In the genomic region with DNA sequence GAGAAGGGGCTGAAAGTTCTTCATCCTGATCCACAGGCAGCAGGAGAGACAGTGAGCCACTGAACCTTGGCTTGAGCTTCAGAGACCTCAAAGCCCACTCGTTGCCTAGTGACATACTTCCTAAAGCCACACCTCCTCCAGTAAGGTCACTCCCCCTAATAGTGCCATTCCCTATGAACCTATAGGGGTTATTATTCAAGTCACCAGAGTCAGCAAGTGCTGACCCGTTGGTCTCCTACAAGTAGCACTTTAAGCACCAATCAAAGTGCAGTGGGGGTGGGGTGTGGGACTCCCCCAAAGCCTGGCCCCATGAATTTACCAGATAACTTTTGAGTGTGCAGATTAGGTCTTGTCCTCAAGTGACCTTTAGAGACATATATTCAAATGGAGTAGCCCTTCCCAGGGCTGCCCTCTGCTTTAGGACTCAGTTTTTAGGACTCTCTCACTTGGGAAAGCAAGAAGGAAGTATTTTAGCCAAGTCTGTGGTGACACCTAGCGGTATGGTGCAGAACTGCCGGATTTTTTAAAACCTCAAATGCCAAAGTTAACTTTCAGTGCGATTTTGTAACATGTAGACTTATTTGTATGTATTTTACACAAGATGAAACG, we compare ENCODE assay signal across 8 mouse cellular contexts. TPM values are rescaled to one million over a fixed set of nuclear protein-coding genes. Genes with fewer than 3 reads are reported as not detected.
A peak's percentile ranks its signal among the peaks of the same experiment; 100 is the strongest.
DNase-seq lines count a peak whose midpoint lies in the region; ATAC-seq and TF ChIP-seq lines count a peak whose summit lies in the region.

A gene (minus strand): TSS at position 51 of the 609 bp plus-strand sequence.

- ATAC-seq in embryonic facial prominence, embryonic 14.5 days (ENCODE audit: low read depth), result peak; percentile 44; the same call in 1 of the 2 replicates
- no peak for ATAC-seq in heart, embryonic 11.5 days (replicated peaks; ENCODE audit: insufficient number of reproducible peaks, low FRiP score, low TSS enrichment)
- ATAC-seq in kidney, embryonic 16.5 days (ENCODE audit: low FRiP score, low TSS enrichment), result peak; percentile 44
- no peak for ATAC-seq in liver, embryonic 11.5 days (replicated peaks; ENCODE audit: low FRiP score)

- H3K27me3 ChIP-seq in CH12.LX (replicated peaks), result peaks cover 43% of the 10 kb centered on the region
- no peaks in the 10 kb centered on the region for H3K27me3 ChIP-seq in embryonic facial prominence, embryonic 14.5 days (replicated peaks; ENCODE audit: control insufficient read depth, insufficient read depth, low read length)
- H3K27me3 ChIP-seq in heart, embryonic 11.5 days (ENCODE audit: control insufficient read depth, insufficient read depth, low read length), result no peaks in the 10 kb centered on the region
- H3K27me3 ChIP-seq in kidney, embryonic 16.5 days (ENCODE audit: insufficient read depth, low read length), result no peaks in the 10 kb centered on the region
- H3K27me3 ChIP-seq in liver, embryonic 11.5 days (replicated peaks; ENCODE audit: control insufficient read depth, insufficient read depth, low read length), result no peaks in the 10 kb centered on the region

- TF ChIP-seq EP300 in CH12.LX (IDR thresholded peaks at IDR 0.05; ENCODE audit: low read length), result no peak

- H3K79me2 ChIP-seq in CH12.LX (replicated peaks; ENCODE audit: control insufficient read depth, extremely low read depth, insufficient read depth, poor library complexity, severe bottlenecking), result no peaks in the 10 kb centered on the region

- peak; percentile 83 to 96 for TF ChIP-seq CTCF in CH12.LX (conservative IDR thresholded peaks at IDR 0.05 in 1 of 2, IDR thresholded peaks at IDR 0.05 in 1 of 2; ENCODE audit: low read depth in 2 of 2, low read length in 2 of 2)

- in situ Hi-C loops in CH12.LX (cut with MboI; ENCODE audit: low pct_ligation_motif_present, low pct_unique_long_range_greater_than_20kb, low sequenced_read_pairs), result loop anchor here (5.0 to 25.0 kb wide), 4 partner anchors 107 to 434 kb away; a partner anchor contains a TSS

- no peak for TF ChIP-seq POLR2A in CH12.LX (IDR thresholded peaks at IDR 0.05; ENCODE audit: low read depth, low read length)

- dilution Hi-C loops in CH12.LX (cut with MboI; ENCODE audit: extremely low pct_ligation_motif_present, extremely low pct_unique_long_range_greater_than_20kb, low sequenced_read_pairs), result no loop called here

- H3K4me3 ChIP-seq in CH12.LX (replicated peaks in 1 of 3; ENCODE audit: low read depth in 2 of 3, low read length in 2 of 3, poor library complexity in 1 of 3), result no peak within 1 kb of the TSS
- H3K4me3 ChIP-seq in embryonic facial prominence, embryonic 14.5 days (ENCODE audit: low read depth, low read length), result no peak within 1 kb of the TSS
- no peak within 1 kb of the TSS for H3K4me3 ChIP-seq in heart, embryonic 11.5 days (ENCODE audit: low read depth, low read length)
- no peak within 1 kb of the TSS for H3K4me3 ChIP-seq in kidney, embryonic 16.5 days (ENCODE audit: low read length)
- no peak within 1 kb of the TSS for H3K4me3 ChIP-seq in liver, embryonic 11.5 days (ENCODE audit: low read depth, low read length)

- peak; percentile 97 for TF ChIP-seq RAD21 in CH12.LX (IDR thresholded peaks at IDR 0.05; ENCODE audit: low read depth, low read length)

- peak; percentile 41 for DNase-seq in CH12.LX (ENCODE audit: extremely low read depth)
- DNase-seq in adrenal gland, adult 18-20 months (ENCODE audit: low spot score in 2 of 2), result peak; percentile 40 to 62
- peak; percentile 65 for DNase-seq in embryonic facial prominence, embryonic 14.5 days (ENCODE audit: low spot score)
- no peak for DNase-seq in liver, embryonic 11.5 days (ENCODE audit: low spot score)
- peak; percentile 79 for DNase-seq in naive thymus-derived CD4-positive, alpha-beta T cell, adult 2 months (ENCODE audit: low read depth)
- DNase-seq in urinary bladder, adult 18-20 months (ENCODE audit: low spot score in 2 of 2), result no peak

- H3K9ac ChIP-seq in CH12.LX (ENCODE audit: insufficient read depth, low read depth), result no peak within 1 kb of the TSS
- H3K9ac ChIP-seq in embryonic facial prominence, embryonic 14.5 days (ENCODE audit: low read depth, low read length), result no peak within 1 kb of the TSS
- no peak within 1 kb of the TSS for H3K9ac ChIP-seq in heart, embryonic 11.5 days (ENCODE audit: low read depth, low read length)
- H3K9ac ChIP-seq in kidney, embryonic 16.5 days (replicated peaks; ENCODE audit: low read length), result no peak within 1 kb of the TSS
- H3K9ac ChIP-seq in liver, embryonic 11.5 days (ENCODE audit: low read depth, low read length), result no peak within 1 kb of the TSS

- no peak within 1 kb of the TSS for H3K27ac ChIP-seq in CH12.LX (ENCODE audit: insufficient read depth, low read depth)
- H3K27ac ChIP-seq in embryonic facial prominence, embryonic 14.5 days (replicated peaks; ENCODE audit: low read depth, low read length), result no peak within 1 kb of the TSS
- no peak within 1 kb of the TSS for H3K27ac ChIP-seq in heart, embryonic 11.5 days (ENCODE audit: low read depth, low read length)
- H3K27ac ChIP-seq in kidney, embryonic 16.5 days (ENCODE audit: low read length), result no peak within 1 kb of the TSS
- no peak within 1 kb of the TSS for H3K27ac ChIP-seq in liver, embryonic 11.5 days (ENCODE audit: low read depth, low read length)

- H3K4me2 ChIP-seq in CH12.LX (ENCODE audit: insufficient read depth, low read depth, poor library complexity, severe bottlenecking), result no peak within 1 kb of the TSS
- no peak within 1 kb of the TSS for H3K4me2 ChIP-seq in embryonic facial prominence, embryonic 14.5 days (ENCODE audit: low read depth, low read length)
- H3K4me2 ChIP-seq in heart, embryonic 11.5 days, result no peak within 1 kb of the TSS
- H3K4me2 ChIP-seq in kidney, embryonic 16.5 days (replicated peaks; ENCODE audit: low read depth, low read length), result no peak within 1 kb of the TSS
- H3K4me2 ChIP-seq in liver, embryonic 11.5 days, result no peak within 1 kb of the TSS

- peaks cover 0 to 4% of the 10 kb centered on the region in 2 experiments; a peak in 1 of 4 replicates for H3K4me1 ChIP-seq in CH12.LX (ENCODE audit: control insufficient read depth in 1 of 2, insufficient read depth in 2 of 2)
- H3K4me1 ChIP-seq in embryonic facial prominence, embryonic 14.5 days (ENCODE audit: control insufficient read depth, insufficient read depth, low read length), result peaks cover 6% of the 10 kb centered on the region; the same call in 1 of the 2 replicates
- H3K4me1 ChIP-seq in heart, embryonic 11.5 days (ENCODE audit: control insufficient read depth, insufficient read depth, low read length), result 0 out of 2 replicates have a peak, but pooled peaks cover 3% of the 10 kb centered on the region
- H3K4me1 ChIP-seq in kidney, embryonic 16.5 days (ENCODE audit: insufficient read depth, low read length), result peaks cover 7% of the 10 kb centered on the region
- peaks cover 9% of the 10 kb centered on the region for H3K4me1 ChIP-seq in liver, embryonic 11.5 days (replicated peaks; ENCODE audit: control insufficient read depth, insufficient read depth, low read length)

- no peaks in the 10 kb centered on the region for H3K9me3 ChIP-seq in CH12.LX (replicated peaks; ENCODE audit: low read length)
- no peaks in the 10 kb centered on the region for H3K9me3 ChIP-seq in embryonic facial prominence, embryonic 14.5 days (ENCODE audit: control insufficient read depth, low read length)
- no peaks in the 10 kb centered on the region for H3K9me3 ChIP-seq in heart, embryonic 11.5 days (replicated peaks; ENCODE audit: control insufficient read depth, low read length)
- no peaks in the 10 kb centered on the region for H3K9me3 ChIP-seq in kidney, embryonic 16.5 days (ENCODE audit: low read length)
- no peaks in the 10 kb centered on the region for H3K9me3 ChIP-seq in liver, embryonic 11.5 days (ENCODE audit: control insufficient read depth, low read length)

- no peaks in the 10 kb centered on the region for H3K36me3 ChIP-seq in CH12.LX (replicated peaks in 1 of 2; ENCODE audit: control insufficient read depth in 1 of 2, insufficient read depth in 1 of 2, low read length in 1 of 2)
- no peaks in the 10 kb centered on the region for H3K36me3 ChIP-seq in embryonic facial prominence, embryonic 14.5 days (ENCODE audit: control insufficient read depth, insufficient read depth, low read length)
- no peaks in the 10 kb centered on the region for H3K36me3 ChIP-seq in heart, embryonic 11.5 days (ENCODE audit: control insufficient read depth, insufficient read depth, low read length)
- H3K36me3 ChIP-seq in kidney, embryonic 16.5 days (ENCODE audit: insufficient read depth, low read length), result no peaks in the 10 kb centered on the region
- no peaks in the 10 kb centered on the region for H3K36me3 ChIP-seq in liver, embryonic 11.5 days (ENCODE audit: control insufficient read depth, insufficient read depth, low read length)

- WGBS in embryonic facial prominence, embryonic 14.5 days, result 7% methylated on average over 6 of the region's 6 CpGs
- 11% methylated on average over 6 of the region's 6 CpGs for WGBS in heart, embryonic 11.5 days (ENCODE audit: insufficient replicate concordance)
- WGBS in kidney, embryonic 16.5 days, result 7% methylated on average over 6 of the region's 6 CpGs
- 18% methylated on average over 6 of the region's 6 CpGs for WGBS in liver, embryonic 11.5 days

TF ChIP-seq in CH12.LX, 34 proteins besides CTCF, POLR2A, EP300 and RAD21 (continues in another document):
- no peak for TF ChIP-seq MYC (IDR thresholded peaks at IDR 0.05; ENCODE audit: low read depth, low read length)
- TF ChIP-seq TBP (conservative IDR thresholded peaks at IDR 0.05; ENCODE audit: low read depth, low read length), result no peak
- TF ChIP-seq ZKSCAN1 (IDR thresholded peaks at IDR 0.05; ENCODE audit: borderline replicate concordance, low read depth, low read length), result no peak
- no peak for TF ChIP-seq BHLHE40 (IDR thresholded peaks at IDR 0.05; ENCODE audit: low read depth, low read length)
- TF ChIP-seq GABPA (IDR thresholded peaks at IDR 0.05; ENCODE audit: insufficient replicate concordance, low read depth, low read length), result no peak
- no peak for TF ChIP-seq MAX (IDR thresholded peaks at IDR 0.05; ENCODE audit: low read length)
- no peak; the same call in 1 of the 2 replicates for TF ChIP-seq IRF4 (IDR thresholded peaks at IDR 0.05; ENCODE audit: low read depth, low read length)
- TF ChIP-seq CHD2 (IDR thresholded peaks at IDR 0.05; ENCODE audit: low read length), result no peak
- TF ChIP-seq MAFK (IDR thresholded peaks at IDR 0.05; ENCODE audit: insufficient replicate concordance, low read length), result no peak
- no peak for TF ChIP-seq ZNF384 (IDR thresholded peaks at IDR 0.05; ENCODE audit: low read depth, low read length)

RNA-seq across cellular contexts. Expression of the gene that starts here (rescaled TPM):
- total RNA-seq in CH12.LX (2012; rRNA removed), result 10.7 and 14.0 TPM in 2 replicates
- total RNA-seq in CH12.LX (2014; rRNA removed), result 15.3 and 16.0 TPM in 2 replicates
- 18.9 and 19.3 TPM in 2 replicates for polyA plus RNA-seq in CH12.LX (2012; ENCODE audit: insufficient read length, low read depth)
- 100 to 1,000 TPM in 1 of 2 experiments, 10 to 100 TPM in 1; 87.1 to 101 TPM for total RNA-seq in adrenal gland, adult 18-20 months (2021)
- 64.6 and 66.7 TPM in 2 replicates for polyA plus RNA-seq in embryonic facial prominence, embryonic 14.5 days (2014; fragmentation: Nextera tagmentation; extraction: Ambion mirVana)
- polyA plus RNA-seq in heart, embryonic 11.5 days (2014; fragmentation: Nextera tagmentation; extraction: Ambion mirVana), result 36.5 and 42.1 TPM in 2 replicates
- polyA plus RNA-seq in kidney, embryonic 16.5 days (2015; fragmentation: Nextera tagmentation; extraction: Ambion mirVana), result 55.8 and 60.8 TPM in 2 replicates
- 25.9 and 26.2 TPM in 2 replicates for polyA plus RNA-seq in liver, embryonic 11.5 days (2014; fragmentation: Nextera tagmentation; extraction: Ambion mirVana)

Comparison
In these comparisons a context has a peak if more than half of its experiments do, and no peak if none do; other contexts are left out.
1. RNA of the gene that starts here (total RNA-seq): 87.1 to 101 TPM in adrenal gland, adult 18-20 months; 10.7 to 16.0 TPM in CH12.LX; every median in the first group is over 4 times any median in the second.
2. DNase-seq: peak in CH12.LX (single experiment), adrenal gland, adult 18-20 months (2 of 2), embryonic facial prominence, embryonic 14.5 days (single experiment) and naive thymus-derived CD4-positive, alpha-beta T cell, adult 2 months (single experiment); none in liver, embryonic 11.5 days (single experiment) and urinary bladder, adult 18-20 months (0 of 2).
3. ATAC-seq: peak in embryonic facial prominence, embryonic 14.5 days (single experiment) and kidney, embryonic 16.5 days (single experiment); none in heart, embryonic 11.5 days (single experiment) and liver, embryonic 11.5 days (single experiment).